Mouse (Mus musculus) liver, embryonic 16.5 days (tissue): ENCODE data around the gene Rnf31. TPM values are rescaled to one million over a fixed set of nuclear protein-coding genes. Genes with fewer than 3 reads are reported as not detected.

ENCODE experiments used
- ATAC-seq: fragments of 200-750 bp; cut with Nextera tagmentation; 2 replicates; pipeline ENCODE4 v1.8.0; 2017; ENCODE audit warnings: low read depth, mild to moderate bottlenecking, moderate number of reproducible peaks, moderate library complexity
- H3K27ac ChIP-seq: fragments of 300-500 bp; sonication (generic); 2 replicates; pipeline ENCODE4 v1.5.1; 2014; ENCODE audit warnings: mild to moderate bottlenecking, low read length
- H3K27me3 ChIP-seq: fragments of 300-500 bp; sonication (generic); 2 replicates; pipeline ENCODE4 v1.6.1; 2014; ENCODE audit warnings: low read depth, low read length, mixed read lengths; ENCODE audit not compliant: control insufficient read depth, insufficient read depth
- H3K36me3 ChIP-seq: fragments of 300-500 bp; sonication (generic); 2 replicates; pipeline ENCODE4 v1.6.1; 2014; ENCODE audit warnings: mild to moderate bottlenecking; ENCODE audit not compliant: control insufficient read depth, insufficient read depth
- H3K4me1 ChIP-seq: fragments of 300-500 bp; sonication (generic); 2 replicates; pipeline ENCODE4 v1.6.1; 2014; ENCODE audit warnings: low read depth, low read length, mixed read lengths; ENCODE audit not compliant: control insufficient read depth
- H3K4me2 ChIP-seq: fragments of 300-500 bp; sonication (generic); 2 replicates; pipeline ENCODE4 v1.6.1; 2014; ENCODE audit warnings: low read depth, low read length, mixed read lengths
- H3K4me3 ChIP-seq: fragments of 300-500 bp; sonication (generic); 2 replicates; pipeline ENCODE4 v1.5.1; 2014; ENCODE audit warnings: low read depth, mild to moderate bottlenecking, low read length
- H3K9ac ChIP-seq: fragments of 300-500 bp; sonication (generic); 2 replicates; pipeline ENCODE4 v1.6.1; 2014; ENCODE audit warnings: low read depth, low read length
- H3K9me3 ChIP-seq: fragments of 300-500 bp; sonication (generic); replicated peaks from 2 replicates; pipeline ENCODE4 v1.6.1; 2016; ENCODE audit warnings: low read length; ENCODE audit not compliant: control insufficient read depth
- WGBS: fragments of 180-500 bp; shearing (Covaris S2); extraction: QIAGEN DNeasy Blood & Tissue Kit; methylation state at CpG from one replicate; pipeline ENCODE4 v1.1.7; 2014; ENCODE audit not compliant: insufficient replicate concordance; 5-methylcytosine and 5-hydroxymethylcytosine counted together
- polyA plus RNA-seq: library from polyadenylated mRNA; unstranded; fragments of >200 nt; fragmentation: Nextera tagmentation; extraction: Ambion mirVana; gene quantifications from 2 replicates; pipeline ENCODE4 v1.2.1, GENCODE M21; 2015

Rnf31 gene
- 9.5 and 9.7 TPM in 2 replicates for polyA plus RNA-seq

DNA sequence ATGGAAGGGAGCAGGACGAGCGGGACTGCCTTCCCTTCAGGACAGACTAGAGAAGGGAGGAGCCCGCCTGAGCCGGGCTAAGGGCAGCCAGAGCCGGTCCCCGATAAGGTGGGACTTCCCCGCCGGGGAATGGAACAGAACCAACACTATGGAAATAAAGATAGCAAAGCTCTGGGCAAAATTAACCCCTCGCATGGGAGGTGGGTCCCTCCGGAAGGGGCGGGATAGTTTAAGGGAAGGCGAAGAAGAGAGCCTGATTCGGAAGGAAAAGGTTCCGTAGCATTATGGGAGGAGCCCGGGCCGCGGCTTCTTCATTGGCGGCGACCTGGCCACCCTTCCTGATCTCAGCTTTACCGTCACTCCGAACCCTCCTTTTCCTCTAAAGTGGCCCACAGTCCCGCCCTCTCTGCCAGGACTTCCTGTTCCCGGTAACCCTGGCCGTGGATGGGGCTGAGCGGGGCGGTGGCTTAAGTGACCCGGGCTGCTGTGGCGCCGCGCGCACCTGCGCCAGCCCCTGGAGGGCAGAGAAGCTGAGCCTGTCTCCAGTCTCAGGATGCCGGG is at the start of gene Rnf31:
Rnf31 (plus strand) TSS at position 378 of the 561 bp plus-strand sequence.
- peak within 1 kb of the TSS; percentile 95 for H3K4me2 ChIP-seq
- H3K4me3 ChIP-seq, result peak within 1 kb of the TSS; percentile 95
- peak within 1 kb of the TSS; percentile 97 for H3K27ac ChIP-seq
- WGBS, result under 1% methylated on average over 33 of the region's 33 CpGs
- peak; percentile 89 for ATAC-seq
- peak within 1 kb of the TSS; percentile 98 for H3K9ac ChIP-seq
- peaks cover 40% of the 10 kb centered on the region for H3K4me1 ChIP-seq
- peaks cover 21% of the 10 kb centered on the region for H3K36me3 ChIP-seq
- no peaks in the 10 kb centered on the region for H3K9me3 ChIP-seq
- no peaks in the 10 kb centered on the region for H3K27me3 ChIP-seq

DNA sequence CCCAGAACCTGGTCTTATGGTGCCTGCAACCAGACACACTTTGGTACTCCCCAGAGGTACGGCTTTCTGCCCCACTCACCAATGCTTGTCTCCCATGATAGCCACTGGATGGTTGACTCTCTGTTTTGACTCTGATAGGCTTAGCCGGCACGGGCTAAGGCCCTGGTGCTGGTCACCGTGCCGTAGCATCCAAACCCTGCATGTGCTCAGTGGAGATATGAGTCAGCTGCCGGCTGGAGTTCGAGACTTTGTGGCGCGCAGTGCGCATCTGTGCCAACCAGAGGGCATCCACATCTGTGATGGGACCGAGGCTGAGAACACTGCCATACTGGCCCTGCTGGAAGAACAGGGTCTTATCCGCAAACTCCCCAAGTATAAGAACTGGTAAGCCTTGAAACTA is 49.2 kb upstream of the Rnf31 start:
- no peaks in the 10 kb centered on the region for H3K27me3 ChIP-seq
- H3K4me3 ChIP-seq, result peak overlapping the region; percentile 82; the same call in 1 of the 2 replicates
- no peaks in the 10 kb centered on the region for H3K9me3 ChIP-seq
- peaks cover 34% of the 10 kb centered on the region for H3K36me3 ChIP-seq
- H3K9ac ChIP-seq, result 0 out of 2 replicates have a peak overlapping the region, but pooled peaks have one; percentile 9
- peak; percentile 9; the same call in 1 of the 2 replicates for ATAC-seq
- peaks cover 26% of the 10 kb centered on the region for H3K4me1 ChIP-seq
- peak overlapping the region; percentile 78 for H3K4me2 ChIP-seq
- peak overlapping the region; percentile 33; the same call in 1 of the 2 replicates for H3K27ac ChIP-seq
- 71% methylated on average over 12 of the region's 12 CpGs for WGBS

DNA sequence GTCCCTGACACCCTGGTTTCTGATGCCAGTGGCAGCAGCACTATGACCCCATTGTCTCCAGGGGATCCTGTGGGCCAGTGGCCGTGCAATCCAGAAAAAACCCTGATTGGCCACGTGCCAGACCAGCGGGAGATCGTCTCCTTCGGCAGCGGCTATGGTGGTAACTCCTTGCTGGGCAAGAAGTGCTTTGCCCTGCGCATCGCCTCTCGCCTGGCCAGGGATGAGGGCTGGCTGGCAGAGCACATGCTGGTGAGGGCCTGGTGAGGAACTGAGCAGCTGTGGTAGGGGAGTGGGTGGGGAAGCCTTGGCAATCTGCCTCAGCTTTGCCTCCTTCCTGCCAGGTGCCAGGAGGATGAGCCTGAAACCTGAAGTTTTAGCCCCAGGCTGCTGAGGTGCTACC is 47.2 kb upstream of the Rnf31 start:
- Histone ChIP-seq H3K9me3 (no peaks in the 10 kb centered on the region), H3K27me3 (no peaks in the 10 kb centered on the region), H3K4me1 (peaks cover 23% of the 10 kb centered on the region), H3K27ac (no peak overlapping the region), H3K36me3 (peaks cover 53% of the 10 kb centered on the region), H3K4me3 (no peak overlapping the region), H3K9ac (no peak overlapping the region), H3K4me2 (no peak overlapping the region)
- 88% methylated on average over 9 of the region's 9 CpGs for WGBS
- ATAC-seq, result no peak

DNA sequence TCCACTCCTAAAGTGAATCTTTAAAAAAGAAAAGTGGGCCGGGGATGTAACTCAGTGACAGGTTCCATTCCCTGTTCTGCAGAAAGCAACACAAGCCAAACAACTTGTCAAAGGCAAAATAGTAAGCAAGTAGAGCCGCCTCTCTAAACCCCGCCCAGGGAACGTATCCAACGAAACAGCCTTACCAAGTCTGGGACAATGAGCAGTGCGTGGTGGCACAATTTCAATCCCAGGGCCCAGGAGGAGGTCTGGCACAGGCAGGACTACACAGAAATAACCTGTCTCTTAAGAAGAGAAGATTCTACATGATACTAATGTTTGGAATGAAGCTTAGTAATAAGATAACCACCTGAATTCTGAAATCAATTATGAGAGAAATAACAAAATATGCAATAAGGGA is 41.3 kb upstream of the Rnf31 start:
- Histone ChIP-seq H3K36me3 (peaks cover 43% of the 10 kb centered on the region), H3K4me2 (no peak overlapping the region)
- 84% methylated on average over 6 of the region's 6 CpGs for WGBS

DNA sequence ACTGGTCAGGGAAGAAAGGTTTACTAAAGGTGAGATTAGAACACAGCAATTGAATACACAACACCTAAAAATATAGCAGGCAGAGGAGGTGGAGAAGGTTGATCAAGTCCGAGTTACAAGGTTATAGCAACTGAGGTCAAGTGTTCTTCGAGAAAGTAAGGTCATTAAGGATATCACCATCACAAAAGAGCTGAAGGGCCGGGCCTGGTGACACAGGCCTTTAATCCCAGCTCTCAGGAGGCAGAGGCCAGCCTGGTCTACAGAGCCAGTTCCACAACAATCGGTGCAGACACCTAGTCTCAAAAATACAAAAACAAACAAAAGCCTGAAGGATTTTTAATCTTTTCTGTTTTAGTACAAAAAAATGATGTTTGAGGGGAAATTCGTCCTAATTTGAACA is 40.2 kb upstream of the Rnf31 start:
- Histone ChIP-seq H3K27me3 (no peaks in the 10 kb centered on the region), H3K4me2 (no peak overlapping the region), H3K4me1 (peaks cover 10% of the 10 kb centered on the region), H3K36me3 (peaks cover 34% of the 10 kb centered on the region), H3K9ac (no peak overlapping the region), H3K4me3 (no peak overlapping the region), H3K27ac (no peak overlapping the region), H3K9me3 (no peaks in the 10 kb centered on the region)
- 77% methylated on average over 5 of the region's 5 CpGs for WGBS
- no peak for ATAC-seq

More for the DNA sequence above, 41.3 kb upstream of the Rnf31 start:
- no peak for ATAC-seq
- Histone ChIP-seq H3K4me3 (no peak overlapping the region), H3K27ac (no peak overlapping the region), H3K9me3 (no peaks in the 10 kb centered on the region), H3K4me1 (peaks cover 4% of the 10 kb centered on the region), H3K9ac (no peak overlapping the region), H3K27me3 (no peaks in the 10 kb centered on the region)

DNA sequence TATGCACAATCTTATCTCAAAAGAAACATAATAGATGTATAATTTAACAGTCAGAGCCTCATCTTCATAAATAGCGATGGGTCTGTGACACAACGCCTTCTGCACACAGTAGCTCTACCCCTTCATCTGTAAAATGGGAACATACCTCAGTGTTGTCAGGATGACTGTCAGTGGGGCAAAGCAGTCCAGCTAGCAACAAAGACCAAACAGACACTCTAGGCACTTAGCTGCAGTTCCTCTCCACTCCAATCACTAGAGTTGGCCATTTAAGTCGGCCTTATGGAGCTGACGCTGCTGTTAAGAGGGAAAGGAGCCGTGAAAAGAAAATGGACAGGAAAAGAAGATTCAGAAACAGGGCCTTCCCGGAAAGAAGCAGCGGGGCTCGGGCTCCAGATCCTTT is 39.7 kb upstream of the Rnf31 start:
- Histone ChIP-seq H3K36me3 (peaks cover 29% of the 10 kb centered on the region), H3K27me3 (no peaks in the 10 kb centered on the region), H3K4me1 (peaks cover 14% of the 10 kb centered on the region), H3K27ac (no peak overlapping the region), H3K4me2 (no peak overlapping the region), H3K9ac (no peak overlapping the region), H3K4me3 (no peak overlapping the region), H3K9me3 (no peaks in the 10 kb centered on the region)
- ATAC-seq, result no peak
- 87% methylated on average over 8 of the region's 8 CpGs for WGBS

DNA sequence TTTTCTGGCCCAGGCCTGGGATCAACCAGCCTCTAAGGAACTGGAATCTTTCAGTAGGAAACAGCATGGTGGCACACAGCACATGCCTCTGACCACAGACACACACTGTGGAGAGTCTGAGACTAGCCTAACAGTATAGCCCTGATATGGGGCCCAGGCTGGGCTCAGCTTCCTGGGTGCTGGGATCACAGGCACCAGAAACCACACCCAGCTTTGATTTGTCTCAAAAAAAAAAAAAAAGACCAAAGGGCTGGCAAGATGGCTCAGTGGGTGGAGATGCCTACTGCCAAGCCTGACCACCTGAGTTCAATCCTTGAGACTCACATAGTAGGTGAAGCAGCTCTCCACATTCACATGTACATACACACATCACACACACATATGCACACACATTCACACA is 36.9 kb upstream of the Rnf31 start:
- no peak for ATAC-seq
- no peaks in the 10 kb centered on the region for H3K27me3 ChIP-seq
- H3K9ac ChIP-seq, result no peak overlapping the region
- H3K36me3 ChIP-seq, result peaks cover 4% of the 10 kb centered on the region
- H3K4me1 ChIP-seq, result peaks cover 35% of the 10 kb centered on the region
- H3K4me2 ChIP-seq, result no peak overlapping the region
- no peak overlapping the region for H3K27ac ChIP-seq
- no peak overlapping the region for H3K4me3 ChIP-seq
- no peaks in the 10 kb centered on the region for H3K9me3 ChIP-seq

DNA sequence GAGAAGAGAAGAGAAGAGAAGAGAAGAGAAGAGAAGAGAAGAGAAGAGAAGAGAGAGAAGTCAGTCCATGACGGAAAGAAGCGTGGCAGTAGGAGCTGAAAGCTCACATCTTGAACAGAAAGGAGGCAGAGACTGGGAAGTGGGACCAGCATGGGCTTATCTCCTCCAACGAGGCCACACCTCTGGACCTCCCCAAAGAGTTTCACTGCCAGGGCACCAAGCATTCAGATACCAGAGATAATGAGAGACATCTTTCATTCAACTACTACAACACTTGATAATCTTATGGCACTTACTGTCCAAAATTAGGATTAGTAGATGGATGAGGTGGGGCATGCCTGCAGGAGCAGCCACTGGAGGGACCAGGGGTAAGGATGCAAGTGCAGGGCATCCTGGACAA is 35.7 kb upstream of the Rnf31 start:
- H3K9me3 ChIP-seq, result no peaks in the 10 kb centered on the region
- no peak for ATAC-seq
- WGBS, result 70% methylated on average over 3 of the region's 3 CpGs

DNA sequence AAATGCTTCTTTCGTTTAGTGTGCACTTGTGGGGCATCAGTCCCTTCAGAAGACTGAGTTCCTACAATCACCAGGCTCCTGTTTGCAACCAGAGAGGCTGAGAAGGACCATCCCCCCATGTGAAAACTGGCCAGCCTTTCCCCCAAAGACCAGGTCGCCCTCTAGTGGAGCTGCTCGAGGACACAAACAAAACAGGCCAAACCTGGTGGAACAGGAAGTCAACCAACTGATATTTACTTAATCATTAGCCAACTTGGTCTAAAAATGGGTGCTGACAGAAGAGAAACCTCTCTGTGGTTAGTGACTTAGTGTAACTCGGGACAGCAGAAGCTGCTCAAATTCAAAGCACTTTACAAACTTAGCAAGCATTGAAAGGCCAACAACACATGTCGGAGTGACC is 34.5 kb upstream of the Rnf31 start:
- Histone ChIP-seq H3K4me2 (no peak overlapping the region), H3K4me3 (no peak overlapping the region), H3K9me3 (no peaks in the 10 kb centered on the region), H3K27ac (peak overlapping the region; percentile 83), H3K9ac (no peak overlapping the region; the same call in 1 of the 2 replicates), H3K27me3 (no peaks in the 10 kb centered on the region), H3K36me3 (no peaks in the 10 kb centered on the region), H3K4me1 (peaks cover 47% of the 10 kb centered on the region)
- ATAC-seq, result no peak
- WGBS, result 13% methylated on average over 5 of the region's 5 CpGs

More for the DNA sequence above, 35.7 kb upstream of the Rnf31 start:
- Histone ChIP-seq H3K9ac (no peak overlapping the region), H3K27ac (no peak overlapping the region), H3K4me1 (peaks cover 35% of the 10 kb centered on the region), H3K27me3 (no peaks in the 10 kb centered on the region), H3K4me2 (no peak overlapping the region), H3K36me3 (no peaks in the 10 kb centered on the region), H3K4me3 (no peak overlapping the region)
